Mouse (Mus musculus) neutrophil, adult 65 days (primary cell): ENCODE measurements around the gene Vps4a. TPM values are rescaled to one million over a fixed set of nuclear protein-coding genes. Genes with fewer than 3 reads are reported as not detected.

ENCODE experiments used
- total RNA-seq: library from RNA; stranded (reverse); gene quantifications from 2 replicates; pipeline ENCODE4 v1.2.4, GENCODE M21; 2023

Vps4a gene
- total RNA-seq = 25.9 and 27.6 TPM in 2 replicates

DNA sequence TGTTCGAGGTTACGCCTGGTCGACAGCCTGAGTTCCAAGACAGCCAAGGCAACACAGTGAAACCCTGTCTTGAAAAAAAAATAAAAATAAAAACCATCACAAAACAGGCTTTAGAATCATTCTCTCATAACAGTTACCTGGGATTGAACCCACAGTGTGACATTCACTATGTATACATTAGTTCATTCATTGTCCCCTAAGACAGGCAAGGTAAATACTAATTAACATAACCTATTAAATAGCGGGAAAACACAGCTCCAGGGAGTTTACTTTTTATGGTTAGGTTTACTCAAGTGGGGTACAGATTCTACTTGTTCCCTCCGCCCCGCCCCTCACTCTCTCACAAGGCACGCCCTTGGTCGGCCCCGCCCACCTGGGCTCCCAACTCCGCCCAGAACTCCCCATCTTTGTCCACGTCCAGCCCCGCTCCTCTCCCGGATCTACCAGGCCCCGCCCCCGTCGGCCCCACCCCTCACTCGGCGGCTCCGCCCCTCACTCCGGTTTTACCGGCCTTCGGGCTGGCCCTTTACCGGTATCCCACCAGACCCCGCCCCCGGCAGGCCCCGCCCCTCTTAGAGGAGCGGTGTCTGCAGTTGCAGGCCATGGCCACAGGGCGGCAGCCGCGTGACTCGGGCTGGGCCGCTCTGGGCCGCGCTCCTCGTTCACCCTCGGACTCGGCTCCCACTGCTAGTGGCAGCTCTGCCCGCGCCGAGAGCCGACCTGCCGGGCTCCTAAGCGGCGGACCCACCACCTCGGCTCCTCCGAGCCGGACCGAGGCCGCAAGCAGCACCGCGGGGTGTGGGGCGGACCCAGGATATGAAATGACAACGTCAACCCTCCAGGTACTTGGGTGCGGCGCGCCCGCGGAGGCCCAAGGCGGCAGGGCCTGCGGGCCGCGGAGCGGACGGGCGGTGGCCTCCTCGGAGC is at the start of gene Vps4a:
Gene Vps4a (plus strand): TSS at position 573 of the 927 bp plus-strand sequence.

DNA sequence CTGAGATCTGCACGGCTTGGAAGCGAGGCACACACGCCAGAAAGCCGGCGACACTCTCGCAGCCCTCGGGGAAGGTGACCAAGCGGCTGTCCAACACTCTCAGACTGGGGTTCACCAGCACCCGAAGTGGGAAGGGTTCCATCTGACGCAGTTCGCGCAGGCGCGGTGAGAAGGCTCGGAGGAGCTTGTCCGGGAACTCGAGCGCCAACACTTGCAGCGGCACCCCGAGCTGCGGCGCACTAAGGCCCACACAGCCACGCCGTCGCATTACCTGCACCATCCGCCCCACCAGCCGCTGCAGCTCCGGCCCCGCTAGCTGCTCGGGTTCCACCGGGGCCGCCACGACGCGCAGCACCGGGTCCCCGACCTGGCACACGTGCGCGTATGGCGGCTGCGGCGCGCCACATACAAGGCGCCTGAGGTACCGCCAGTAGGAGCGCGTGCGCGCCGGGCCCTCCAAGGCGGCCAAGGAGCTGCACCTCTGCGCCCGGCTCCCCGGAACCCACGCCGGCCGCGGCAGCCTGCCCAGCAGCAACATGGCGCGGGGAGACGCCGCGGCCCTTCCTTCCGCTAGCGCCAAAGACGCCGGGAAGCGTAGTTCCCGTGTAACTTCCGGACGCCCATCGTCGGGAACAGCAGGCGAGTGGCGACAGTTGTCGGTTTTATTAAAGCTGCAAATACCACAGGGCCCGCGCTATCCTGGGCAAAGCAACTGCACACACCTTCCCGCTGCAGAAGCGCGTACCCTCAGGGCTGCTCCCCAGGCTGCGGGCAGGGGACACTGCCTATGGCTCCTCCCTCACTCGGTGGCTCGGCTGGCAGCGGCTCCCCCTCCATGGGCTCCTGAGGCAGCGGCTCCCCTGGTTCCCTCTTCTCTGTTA is 17.3 kb downstream of the Vps4a start, which contains the start of gene Pdf:
Gene Pdf (minus strand): TSS at position 554 of the 881 bp plus-strand sequence.

DNA sequence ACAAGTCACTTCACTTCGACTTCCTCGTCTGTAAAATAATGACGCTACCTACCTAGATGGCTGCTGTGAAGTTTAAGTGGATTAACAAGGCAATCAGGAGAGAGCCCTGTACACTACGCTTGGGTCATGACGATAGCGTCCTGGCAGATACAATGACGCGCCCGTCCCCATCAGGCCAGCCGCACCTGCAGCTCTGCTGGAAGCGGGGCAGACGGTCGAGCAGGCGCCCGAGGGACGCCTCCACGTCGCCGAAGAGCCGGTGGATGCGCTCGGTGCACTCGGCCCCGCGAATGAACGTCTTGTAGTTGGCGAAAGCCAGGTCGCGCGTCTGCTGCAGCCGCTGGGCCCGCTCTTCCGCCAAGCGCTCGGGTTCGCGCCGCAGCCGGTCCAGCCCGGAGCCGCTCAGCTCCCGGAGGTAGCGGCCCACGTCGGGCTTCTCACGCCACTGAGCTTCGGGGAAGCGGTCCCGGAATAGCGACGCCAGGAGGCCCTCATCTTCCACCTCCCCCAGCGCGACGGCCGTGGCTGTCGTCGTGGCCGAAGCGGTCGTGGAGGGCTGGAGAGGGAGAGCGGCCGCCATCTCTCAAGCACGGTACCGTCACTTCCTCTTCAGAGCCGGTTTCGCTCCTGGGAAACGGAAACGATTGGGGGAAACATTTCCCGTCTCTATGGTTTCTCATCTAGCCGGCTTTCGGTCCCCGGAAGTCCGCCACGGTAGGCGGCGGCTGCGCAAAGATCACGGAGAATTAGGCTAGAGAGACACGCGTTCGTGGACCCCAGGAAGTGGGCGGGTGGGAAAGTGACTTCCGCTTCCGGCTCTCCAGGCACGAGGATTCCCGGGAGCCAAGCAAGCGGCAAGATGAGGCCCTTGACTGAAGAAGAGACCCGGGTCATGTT is 25.3 kb downstream of the Vps4a start, which contains the start of the genes Cog8 and Nip7:
Gene Cog8 (minus strand): TSS at position 614 of the 897 bp plus-strand sequence.
Gene Nip7 (plus strand): TSS at position 802 of the 897 bp plus-strand sequence.

GRCm38 (mm10) chr8:107065511-107066496 is 34.8 kb downstream of the Vps4a start, which contains the start of gene Tmed6:
Gene Tmed6, minus strand, starts transcription at chr8:107065644.

Other genes with a start within 250 kb of the Vps4a start
- gene Has3, start 161.0 kb upstream of the Vps4a start, total RNA-seq = 0.07 and 0.28 TPM in 2 replicates
- gene Utp4, start 137.6 kb upstream of the Vps4a start, total RNA-seq = 10.3 and 13.7 TPM in 2 replicates
- 23.7 and 26.7 TPM in 2 replicates for gene Sntb2, start 95.5 kb upstream of the Vps4a start, total RNA-seq
- 2.4 and 3.7 TPM in 2 replicates for gene Pdf, start 17.4 kb downstream of the Vps4a start, total RNA-seq
- gene Cog8, start 25.5 kb downstream of the Vps4a start, total RNA-seq = 14.4 and 21.1 TPM in 2 replicates
- gene Nip7, start 25.7 kb downstream of the Vps4a start, total RNA-seq = 19.1 and 24.6 TPM in 2 replicates
- gene Tmed6, start 34.4 kb downstream of the Vps4a start, total RNA-seq = not detected in 2 replicates
- 11.5 and 12.7 TPM in 2 replicates for gene Terf2, start 65.3 kb downstream of the Vps4a start, total RNA-seq
- 15.6 and 18.6 TPM in 2 replicates for gene Cyb5b, start 119.4 kb downstream of the Vps4a start, total RNA-seq